Mouse (Mus musculus): ENCODE measurements around the gene Hist1h4i.
"Not testable (repeated sequence)": the region's sequence is repeated elsewhere in the genome, so short reads cannot be mapped to it uniquely, and the experiment has no call there.

Hist1h4i gene

DNA sequence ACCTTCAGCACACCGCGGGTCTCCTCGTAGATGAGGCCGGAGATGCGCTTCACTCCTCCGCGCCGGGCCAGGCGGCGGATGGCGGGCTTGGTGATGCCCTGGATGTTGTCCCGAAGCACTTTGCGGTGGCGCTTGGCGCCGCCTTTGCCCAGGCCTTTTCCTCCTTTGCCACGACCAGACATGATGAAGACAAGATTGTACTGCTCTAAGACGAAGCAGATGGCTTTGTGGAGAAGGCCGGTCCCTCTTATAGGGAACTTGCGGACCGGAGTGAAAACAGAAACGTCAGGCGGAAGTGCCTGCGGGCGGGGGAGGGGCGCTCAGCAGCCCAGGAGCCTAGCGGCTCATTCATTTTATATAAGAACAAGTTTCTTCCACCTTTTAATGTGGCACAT lies at the start of gene Hist1h4i:
Gene Hist1h4i (minus strand): TSS at position 221 of the 395 bp plus-strand sequence.
- peak; percentile 96 for DNase-seq (ENCODE audit: low read depth, low spot score)

DNA sequence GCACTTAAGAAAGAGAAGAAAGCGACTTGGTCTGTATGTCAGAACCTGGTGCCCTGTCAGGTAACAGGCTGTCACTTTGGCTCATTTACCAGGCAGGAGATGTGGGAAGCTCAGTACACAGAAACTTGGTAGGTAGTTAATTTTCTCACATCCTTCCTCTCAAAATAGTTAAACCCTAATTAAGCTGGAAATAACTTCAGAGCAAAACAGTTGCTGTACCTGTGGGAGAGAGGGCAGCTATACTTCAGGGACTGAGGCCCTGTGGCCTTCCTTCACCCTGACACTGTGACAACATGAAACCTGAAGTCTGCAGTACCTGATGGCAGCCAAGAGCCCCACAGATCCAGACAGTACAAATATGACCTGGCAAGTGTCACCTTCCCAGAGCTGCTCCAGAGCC lies 43.0 kb upstream of the Hist1h4i start, which contains the start of gene Vmn1r188:
Gene Vmn1r188 (plus strand): TSS at position 301 of the 400 bp plus-strand sequence.
- DNase-seq (ENCODE audit: low read depth, low spot score): not testable (repeated sequence)

GRCm38 (mm10) chr13:22063468-22063867 lies 22.3 kb upstream of the Hist1h4i start:
- DNase-seq (ENCODE audit: low read depth, low spot score): no peak

GRCm38 (mm10) chr13:22061422-22061821 lies 20.3 kb upstream of the Hist1h4i start:
- DNase-seq (ENCODE audit: low read depth, low spot score): no peak

DNA sequence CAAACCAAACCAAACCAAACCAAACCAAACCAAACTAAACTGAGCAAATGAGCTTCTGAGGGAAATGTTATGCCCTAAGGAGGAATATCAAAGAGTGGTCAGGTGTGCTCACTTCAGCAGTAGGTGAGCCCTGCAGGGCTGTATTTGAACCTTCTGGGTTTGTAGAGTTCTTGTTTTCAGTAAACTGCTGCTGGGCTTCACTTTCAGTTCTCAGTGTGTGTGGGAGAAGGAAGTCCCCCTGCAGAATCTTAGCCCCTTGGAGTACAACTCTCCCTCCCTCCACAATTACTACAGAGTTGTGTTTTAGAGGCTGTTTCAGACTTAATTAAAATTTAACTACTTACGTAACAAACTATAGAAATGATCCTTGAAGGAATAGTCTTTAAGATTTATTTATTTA lies 12.6 kb upstream of the Hist1h4i start:
- no peak for DNase-seq (ENCODE audit: low read depth, low spot score)

GRCm38 (mm10) chr13:22051523-22051859 lies 10.3 kb upstream of the Hist1h4i start:
- DNase-seq (ENCODE audit: low read depth, low spot score): no peak

GRCm38 (mm10) chr13:22050591-22051522 lies 9.7 kb upstream of the Hist1h4i start:
- peak; percentile 97 for DNase-seq (ENCODE audit: low read depth, low spot score)

- peak; percentile 94 for DNase-seq (ENCODE audit: low read depth, low spot score)
Measured at GRCm38 (mm10) chr13:22049737-22050440, 8.7 kb upstream of the Hist1h4i start.

GRCm38 (mm10) chr13:22049041-22049440 lies 7.9 kb upstream of the Hist1h4i start:
- DNase-seq (ENCODE audit: low read depth, low spot score): no peak

GRCm38 (mm10) chr13:22045311-22045710 lies 4.1 kb upstream of the Hist1h4i start:
- no peak for DNase-seq (ENCODE audit: low read depth, low spot score)

GRCm38 (mm10) chr13:22044432-22045155 lies 3.4 kb upstream of the Hist1h4i start:
- no peak for DNase-seq (ENCODE audit: low read depth, low spot score)

DNA sequence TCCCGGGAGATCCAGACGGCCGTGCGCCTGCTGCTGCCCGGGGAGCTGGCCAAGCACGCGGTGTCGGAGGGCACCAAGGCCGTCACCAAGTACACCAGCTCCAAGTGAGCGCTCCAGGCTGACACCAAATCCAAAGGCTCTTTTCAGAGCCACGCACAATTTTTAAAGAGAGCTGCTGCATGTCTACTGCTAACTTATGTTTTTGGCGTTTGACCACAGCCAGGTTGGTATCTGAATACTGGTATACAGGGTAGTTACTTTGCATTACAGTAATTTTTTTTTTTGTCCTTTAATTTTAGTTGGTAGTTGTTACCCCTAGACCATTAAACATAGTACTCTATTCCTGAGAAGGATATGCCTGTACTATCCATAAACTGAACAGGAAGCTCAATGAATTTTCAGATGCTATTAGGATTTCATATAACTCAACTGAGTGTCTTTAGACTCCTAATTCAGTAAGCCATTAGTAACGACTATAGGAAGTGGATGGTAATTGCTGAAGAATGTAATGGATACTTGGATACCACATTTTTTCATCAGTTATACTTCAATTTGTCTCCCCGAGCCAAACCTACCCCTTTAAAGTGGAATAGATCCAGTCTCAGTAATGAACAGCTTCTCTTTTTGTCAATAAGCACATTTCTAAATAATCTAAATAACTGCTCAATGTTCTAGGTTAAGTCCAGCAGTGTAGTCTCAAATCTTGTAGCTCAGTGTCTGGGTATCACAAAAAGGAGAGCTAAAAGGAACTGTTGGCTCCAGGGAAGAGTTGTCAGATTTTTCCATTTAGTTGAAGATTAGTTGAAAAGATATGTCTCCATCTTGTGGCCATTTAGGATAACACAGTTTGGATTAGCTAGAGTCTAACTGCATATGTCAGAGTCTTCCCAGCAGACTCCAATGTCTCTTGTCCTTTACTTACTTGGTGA lies 2.6 kb upstream of the Hist1h4i start:
- peak; percentile 88 for DNase-seq (ENCODE audit: low read depth, low spot score)

DNA sequence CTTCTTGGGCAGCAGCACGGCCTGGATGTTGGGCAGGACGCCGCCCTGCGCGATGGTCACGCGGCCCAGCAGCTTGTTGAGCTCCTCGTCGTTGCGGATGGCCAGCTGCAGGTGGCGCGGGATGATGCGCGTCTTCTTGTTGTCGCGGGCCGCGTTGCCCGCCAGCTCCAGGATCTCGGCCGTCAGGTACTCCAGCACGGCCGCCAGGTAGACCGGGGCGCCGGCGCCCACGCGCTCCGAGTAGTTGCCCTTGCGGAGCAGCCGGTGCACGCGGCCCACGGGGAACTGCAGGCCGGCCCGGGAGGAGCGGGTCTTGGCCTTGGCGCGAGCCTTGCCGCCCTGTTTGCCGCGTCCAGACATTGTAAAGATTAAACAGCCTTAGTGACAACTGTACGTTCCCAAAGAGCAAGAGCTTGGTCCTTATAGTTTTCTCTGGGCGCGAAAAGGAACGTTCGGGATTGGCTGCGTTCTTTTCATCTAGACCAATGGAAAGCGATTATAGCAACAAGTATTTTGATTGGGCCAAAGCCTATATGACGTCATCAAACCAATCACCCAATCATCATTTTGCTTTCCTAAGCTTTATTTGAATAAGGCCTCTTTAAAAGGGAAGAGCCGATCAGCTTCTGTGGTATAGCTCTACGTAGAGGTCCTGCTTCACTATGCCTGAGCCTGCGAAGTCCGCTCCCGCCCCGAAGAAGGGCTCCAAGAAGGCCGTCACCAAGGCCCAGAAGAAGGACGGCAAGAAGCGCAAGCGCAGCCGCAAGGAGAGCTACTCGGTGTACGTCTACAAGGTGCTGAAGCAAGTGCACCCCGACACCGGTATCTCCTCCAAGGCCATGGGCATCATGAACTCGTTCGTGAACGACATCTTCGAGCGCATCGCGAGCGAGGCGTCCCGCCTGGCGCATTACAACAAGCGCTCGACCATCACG lies 1.7 kb upstream of the Hist1h4i start, which contains the start of the genes Hist1h2ag and Hist1h2bj:
Gene Hist1h2ag (minus strand): TSS at position 377 of the 935 bp plus-strand sequence.
Gene Hist1h2bj (plus strand): TSS at position 647 of the 935 bp plus-strand sequence.
- peak; percentile 100 for DNase-seq (ENCODE audit: low read depth, low spot score)

- peak; percentile 66 for DNase-seq (ENCODE audit: low read depth, low spot score)
Measured at GRCm38 (mm10) chr13:22041651-22042567, 747 bp upstream of the Hist1h4i start.

DNA sequence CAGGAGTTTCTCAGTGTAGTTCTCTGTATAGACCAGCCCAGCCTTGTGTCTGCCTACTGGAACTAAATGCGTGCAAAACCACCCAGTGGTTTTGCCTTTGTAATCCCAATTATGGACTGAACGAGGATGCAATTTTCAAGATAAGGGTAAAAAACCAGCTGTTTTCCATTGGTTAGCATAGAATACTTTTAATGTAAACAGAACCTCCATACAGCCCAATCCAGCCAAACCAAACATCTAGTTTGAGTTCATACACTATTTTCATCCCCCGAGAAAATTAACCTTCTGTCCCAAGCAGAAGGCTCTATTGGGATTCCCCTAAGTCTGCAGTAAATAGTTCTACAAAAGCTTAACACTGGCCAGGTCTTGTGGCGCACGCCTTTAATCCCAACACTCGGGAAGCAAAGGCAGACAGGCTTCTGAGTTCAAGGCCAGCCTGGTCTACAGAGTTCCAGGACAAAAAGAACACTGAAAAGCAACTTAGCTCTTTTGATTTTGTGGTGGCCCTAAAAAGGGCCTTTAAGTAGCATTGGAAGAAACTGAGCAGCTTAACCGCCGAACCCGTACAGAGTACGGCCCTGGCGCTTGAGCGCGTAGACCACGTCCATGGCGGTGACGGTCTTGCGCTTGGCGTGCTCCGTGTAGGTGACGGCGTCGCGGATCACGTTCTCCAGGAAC lies 559 bp downstream of the Hist1h4i start:
- peak; percentile 84 for DNase-seq (ENCODE audit: low read depth, low spot score)

- DNase-seq (ENCODE audit: low read depth, low spot score): no peak
Measured at GRCm38 (mm10) chr13:22039951-22040463, 1.2 kb downstream of the Hist1h4i start.

DNA sequence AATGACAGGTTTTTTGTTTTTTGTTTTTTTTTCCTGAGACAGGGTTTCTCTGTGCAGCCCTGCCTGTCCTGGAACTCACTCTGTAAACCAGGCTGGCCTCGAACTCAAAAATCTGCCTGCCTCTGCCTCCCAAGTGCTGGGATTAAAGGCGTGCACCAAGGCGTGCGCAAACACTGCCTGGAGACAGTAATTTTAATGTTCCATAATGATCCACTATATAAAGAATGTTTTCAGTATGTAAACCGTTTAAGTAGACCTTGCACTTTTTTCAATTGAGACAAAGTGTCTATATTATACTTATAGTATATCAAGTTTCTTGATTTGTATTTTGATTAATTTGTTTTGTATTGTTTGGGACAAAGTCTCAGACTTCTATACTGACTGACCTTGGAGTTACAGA lies 1.8 kb downstream of the Hist1h4i start:
- DNase-seq (ENCODE audit: low read depth, low spot score): no peak

- no peak for DNase-seq (ENCODE audit: low read depth, low spot score)
Measured at GRCm38 (mm10) chr13:22037415-22037814, 3.7 kb downstream of the Hist1h4i start.

All from R1 (cell line).